Mouse (Mus musculus): ENCODE data around the gene Wdfy4.

- TF ChIP-seq POLR2A (IDR thresholded peaks at IDR 0.05; ENCODE audit: insufficient read depth, low read depth, low read length) (no peak), EP300 (IDR thresholded peaks at IDR 0.05; ENCODE audit: insufficient read depth, low read depth, low read length) (no peak), CTCF (IDR thresholded peaks at IDR 0.05) (no peak)
Observed at GRCm38 (mm10) chr14:32970700-32971099, 214.6 kb downstream of the Wdfy4 start.
